Mouse (Mus musculus) liver, embryonic 13.5 days (tissue): ENCODE measurements around the gene Gdi2. TPM values are rescaled to one million over a fixed set of nuclear protein-coding genes. Genes with fewer than 3 reads are reported as not detected.

ENCODE experiments used
- ATAC-seq: fragments of 200-750 bp; cut with Nextera tagmentation; 2 replicates; pipeline ENCODE4 v1.8.0; 2017; ENCODE audit warnings: low read depth, mild to moderate bottlenecking, moderate number of reproducible peaks, moderate library complexity
- DNase-seq: peaks from one replicate; pipeline ENCODE4 v3.0.0; 2022
- H3K27ac ChIP-seq: fragments of 300-500 bp; sonication (generic); 2 replicates; pipeline ENCODE4 v1.5.1; 2015; ENCODE audit warnings: moderate library complexity, mild to moderate bottlenecking, inconsistent platforms
- H3K27me3 ChIP-seq: fragments of 300-500 bp; sonication (generic); 2 replicates; pipeline ENCODE4 v1.6.1; 2015; ENCODE audit warnings: mild to moderate bottlenecking, inconsistent platforms
- H3K36me3 ChIP-seq: fragments of 300-500 bp; sonication (generic); 2 replicates; pipeline ENCODE4 v1.6.1; 2015; ENCODE audit warnings: mild to moderate bottlenecking, inconsistent platforms
- H3K4me1 ChIP-seq: fragments of 300-500 bp; sonication (generic); replicated peaks from 2 replicates; pipeline ENCODE4 v1.6.1; 2015; ENCODE audit warnings: inconsistent platforms
- H3K4me2 ChIP-seq: fragments of 300-500 bp; sonication (generic); 2 replicates; pipeline ENCODE4 v1.6.1; 2015; ENCODE audit warnings: inconsistent platforms, mild to moderate bottlenecking, moderate library complexity
- H3K4me3 ChIP-seq: fragments of 300-500 bp; sonication (generic); replicated peaks from 2 replicates; pipeline ENCODE4 v1.5.1; 2015; ENCODE audit warnings: mild to moderate bottlenecking, inconsistent platforms
- H3K9ac ChIP-seq: fragments of 300-500 bp; sonication (generic); 2 replicates; pipeline ENCODE4 v1.6.1; 2015; ENCODE audit warnings: mild to moderate bottlenecking, inconsistent platforms
- H3K9me3 ChIP-seq: fragments of 300-500 bp; sonication (generic); replicated peaks from 2 replicates; pipeline ENCODE4 v1.6.1; 2016; ENCODE audit warnings: inconsistent platforms
- WGBS: fragments of 180-500 bp; shearing (Covaris S2); methylation state at CpG from one replicate; pipeline ENCODE4 v1.1.7; 2015; ENCODE audit not compliant: insufficient replicate concordance; 5-methylcytosine and 5-hydroxymethylcytosine counted together
- polyA plus RNA-seq: library from polyadenylated mRNA; unstranded; fragments of >200 nt; fragmentation: Nextera tagmentation; extraction: Ambion mirVana; gene quantifications from 2 replicates; pipeline ENCODE4 v1.2.1, GENCODE M21; 2015

Gdi2 gene
- polyA plus RNA-seq, 1 experiment from 2014 or later: 188 TPM

- H3K4me3 ChIP-seq: no peak overlapping the region
- H3K9me3 ChIP-seq: no peaks in the 10 kb centered on the region
- DNase-seq (no peak), ATAC-seq (no peak)
- no peaks in the 10 kb centered on the region for H3K4me1 ChIP-seq
- no peak overlapping the region for H3K9ac ChIP-seq
- H3K27me3 ChIP-seq: no peaks in the 10 kb centered on the region
- H3K36me3 ChIP-seq: peaks cover 53% of the 10 kb centered on the region
- no peak overlapping the region for H3K4me2 ChIP-seq
- H3K27ac ChIP-seq: no peak overlapping the region
- 50% methylated on average over 1 of the region's 1 CpGs for WGBS
Observed at GRCm38 (mm10) chr13:3563130-3563529, 25.3 kb downstream of the Gdi2 start.

DNA sequence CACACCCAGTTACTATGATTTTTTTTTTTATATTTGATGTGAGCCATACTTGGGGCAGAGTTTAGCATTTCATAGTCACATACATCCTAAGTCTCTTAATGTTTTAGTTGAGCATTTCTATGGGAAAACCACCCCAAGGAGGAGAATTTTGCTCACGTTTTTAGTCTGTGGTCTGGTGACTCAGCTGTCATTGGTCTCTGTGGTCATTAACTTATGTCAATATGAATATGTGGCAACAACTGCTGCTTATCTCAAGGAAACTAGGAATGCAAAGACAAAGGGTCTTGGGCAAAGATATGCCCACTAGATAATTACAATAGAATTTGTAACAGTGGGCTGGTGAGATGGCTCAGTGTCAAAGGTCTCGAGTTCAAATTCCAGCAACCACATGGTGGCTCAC, 26.1 kb downstream of the Gdi2 start:
- Histone ChIP-seq H3K27me3 (no peaks in the 10 kb centered on the region), H3K9ac (no peak overlapping the region), H3K36me3 (peaks cover 59% of the 10 kb centered on the region), H3K4me3 (no peak overlapping the region), H3K9me3 (no peaks in the 10 kb centered on the region), H3K4me1 (no peaks in the 10 kb centered on the region), H3K27ac (no peak overlapping the region), H3K4me2 (no peak overlapping the region)
- 48% methylated on average over 2 of the region's 2 CpGs for WGBS
- DNase-seq (no peak), ATAC-seq (no peak)

GRCm38 (mm10) chr13:3590789-3591188, 52.9 kb downstream of the Gdi2 start:
- no peak overlapping the region for H3K9ac ChIP-seq
- WGBS: 79% methylated on average over 3 of the region's 3 CpGs
- ATAC-seq: no peak
- no peak overlapping the region for H3K27ac ChIP-seq
- no peaks in the 10 kb centered on the region for H3K27me3 ChIP-seq
- H3K9me3 ChIP-seq: no peaks in the 10 kb centered on the region
- DNase-seq: no peak
- no peak overlapping the region for H3K4me3 ChIP-seq
- H3K4me1 ChIP-seq: no peaks in the 10 kb centered on the region
- peaks cover 51% of the 10 kb centered on the region for H3K36me3 ChIP-seq
- no peak overlapping the region for H3K4me2 ChIP-seq

DNA sequence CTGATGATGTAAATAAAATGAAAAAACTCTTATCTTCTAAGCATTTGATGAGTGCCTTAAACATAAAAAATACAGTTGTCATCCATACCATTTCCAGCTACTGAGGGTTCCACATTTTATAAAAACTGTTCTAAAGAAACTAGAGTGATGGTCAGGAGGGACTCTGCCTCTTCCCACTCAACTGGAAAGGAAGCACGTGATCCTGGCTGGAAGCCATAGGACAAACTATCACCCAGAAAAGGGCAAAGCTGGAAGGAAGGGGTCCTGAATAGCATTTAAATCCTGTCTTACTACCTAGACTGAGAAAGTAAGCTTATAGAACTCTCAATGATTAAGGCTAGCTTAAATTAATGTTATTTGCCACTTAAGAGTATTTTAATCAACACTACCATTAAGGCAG, 56.4 kb downstream of the Gdi2 start:
- DNase-seq (no peak), ATAC-seq (no peak)
- 68% methylated on average over 1 of the region's 1 CpGs for WGBS
- no peak overlapping the region for H3K4me2 ChIP-seq
- no peaks in the 10 kb centered on the region for H3K4me1 ChIP-seq
- H3K4me3 ChIP-seq: no peak overlapping the region
- no peaks in the 10 kb centered on the region for H3K9me3 ChIP-seq
- H3K27me3 ChIP-seq: no peaks in the 10 kb centered on the region
- H3K9ac ChIP-seq: no peak overlapping the region
- H3K36me3 ChIP-seq: peaks cover 53% of the 10 kb centered on the region
- H3K27ac ChIP-seq: no peak overlapping the region

GRCm38 (mm10) chr13:3596232-3596631, 58.4 kb downstream of the Gdi2 start:
- WGBS: 62% methylated on average over 6 of the region's 6 CpGs
- H3K36me3 ChIP-seq: peaks cover 42% of the 10 kb centered on the region

GRCm38 (mm10) chr13:3609780-3610117, 71.9 kb downstream of the Gdi2 start:
- Histone ChIP-seq H3K9me3 (no peaks in the 10 kb centered on the region), H3K4me1 (peaks cover 4% of the 10 kb centered on the region), H3K27me3 (no peaks in the 10 kb centered on the region), H3K4me2 (peak overlapping the region; percentile 95), H3K9ac (peak overlapping the region; percentile 89), H3K36me3 (no peaks in the 10 kb centered on the region), H3K4me3 (peak overlapping the region; percentile 98), H3K27ac (peak overlapping the region; percentile 85; the same call in 1 of the 2 replicates)
- WGBS: 10% methylated on average over 8 of the region's 8 CpGs
- DNase-seq (no peak), ATAC-seq (no peak)

More at GRCm38 (mm10) chr13:3596232-3596631, 58.4 kb downstream of the Gdi2 start:
- no peaks in the 10 kb centered on the region for H3K27me3 ChIP-seq
- no peak overlapping the region for H3K4me2 ChIP-seq
- no peak overlapping the region for H3K27ac ChIP-seq
- ATAC-seq: no peak
- H3K4me1 ChIP-seq: no peaks in the 10 kb centered on the region
- no peak overlapping the region for H3K9ac ChIP-seq
- H3K4me3 ChIP-seq: no peak overlapping the region
- DNase-seq: no peak
- no peaks in the 10 kb centered on the region for H3K9me3 ChIP-seq

DNA sequence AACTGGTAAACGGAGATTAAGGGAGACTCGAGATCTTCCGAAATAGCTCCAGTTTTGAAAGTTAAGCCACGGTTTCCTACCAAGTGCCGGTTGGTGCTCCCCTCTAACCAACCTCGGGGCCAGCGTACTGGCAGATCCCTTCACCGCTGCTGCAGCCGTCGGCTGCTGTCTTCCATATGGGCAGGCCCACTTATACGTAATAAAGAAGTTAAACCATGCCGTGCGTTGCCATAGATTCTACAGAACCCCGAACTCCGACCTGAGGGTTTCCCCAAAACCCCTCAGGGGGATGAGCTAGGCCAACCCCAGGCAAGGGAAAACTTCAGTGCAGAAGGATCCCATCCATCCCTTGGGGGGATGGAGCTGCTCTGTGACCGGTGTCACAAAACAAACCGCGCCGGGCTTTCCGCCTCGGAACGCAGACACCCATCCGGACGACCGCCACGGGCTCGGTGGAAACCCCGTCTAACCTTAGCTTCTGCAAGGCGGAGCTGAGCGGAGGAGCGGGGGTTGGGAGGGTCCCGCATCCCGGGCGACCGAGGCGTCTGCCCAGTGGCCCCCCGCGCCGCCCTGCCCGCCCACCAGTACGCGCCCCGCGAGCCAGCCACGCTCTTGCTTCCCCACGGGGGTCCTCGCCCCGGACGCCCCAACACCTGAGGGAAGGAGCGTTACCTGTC, 72.4 kb downstream of the Gdi2 start:
- peak overlapping the region; percentile 85 for H3K27ac ChIP-seq
- H3K9ac ChIP-seq: peak overlapping the region; percentile 89
- H3K4me1 ChIP-seq: peaks cover 4% of the 10 kb centered on the region
- H3K27me3 ChIP-seq: no peaks in the 10 kb centered on the region
- WGBS: under 1% methylated on average over 44 of the region's 50 CpGs
- no peaks in the 10 kb centered on the region for H3K36me3 ChIP-seq
- ATAC-seq: peak; percentile 12
- peak overlapping the region; percentile 98 for H3K4me3 ChIP-seq
- no peaks in the 10 kb centered on the region for H3K9me3 ChIP-seq
- peak; percentile 27 for DNase-seq
- peak overlapping the region; percentile 95 for H3K4me2 ChIP-seq

DNA sequence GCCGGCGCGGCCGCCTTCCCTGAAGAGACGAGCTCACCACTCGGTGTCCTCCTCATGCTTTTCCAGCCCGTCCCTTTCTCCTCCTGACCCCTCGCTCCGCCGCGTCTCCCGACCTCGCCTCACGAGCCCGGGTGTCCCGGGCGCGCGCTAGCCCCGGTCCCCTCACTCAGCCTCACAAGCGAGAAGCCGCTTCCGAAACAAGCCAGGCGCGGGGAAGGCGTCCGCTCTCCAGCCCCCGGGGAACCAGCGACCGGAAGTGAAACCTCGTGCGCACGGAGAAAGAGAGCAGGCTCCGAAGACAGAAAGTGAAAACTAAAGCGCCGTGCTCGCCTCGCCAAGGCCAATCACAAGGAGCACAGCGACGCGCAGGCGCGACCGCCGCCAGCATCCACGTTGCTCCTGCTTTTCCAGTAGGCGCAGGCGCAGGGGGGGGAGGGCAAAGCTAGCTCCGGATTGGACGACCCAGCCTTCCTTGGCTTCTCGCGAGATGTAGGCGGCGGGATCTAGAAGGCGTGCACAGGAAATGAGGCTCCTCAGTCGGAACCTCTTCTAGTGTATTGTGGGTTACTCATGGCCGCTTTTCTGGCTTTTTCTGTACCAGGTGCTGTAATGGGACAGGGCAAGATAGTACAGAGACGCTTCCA, 73.1 kb downstream of the Gdi2 start, which contains the start of gene Fam208b:
Fam208b (minus strand) TSS at position 314 of the 644 bp plus-strand sequence.
- ATAC-seq (peak; percentile 98), DNase-seq (peak; percentile 89)
- H3K36me3 ChIP-seq: no peaks in the 10 kb centered on the region
- H3K4me1 ChIP-seq: peaks cover 4% of the 10 kb centered on the region
- H3K4me3 ChIP-seq: peak within 1 kb of the TSS; percentile 98
- H3K9ac ChIP-seq: peak within 1 kb of the TSS; percentile 89
- H3K27me3 ChIP-seq: no peaks in the 10 kb centered on the region
- H3K9me3 ChIP-seq: no peaks in the 10 kb centered on the region
- H3K4me2 ChIP-seq: peak within 1 kb of the TSS; percentile 95
- peak within 1 kb of the TSS; percentile 85 for H3K27ac ChIP-seq
- under 1% methylated on average over 58 of the region's 58 CpGs for WGBS

Other genes with a start within 250 kb of the Gdi2 start
- gene Fam208b, start 73.0 kb downstream of the Gdi2 start, polyA plus RNA-seq: 3.3 and 4.3 TPM in 2 replicates
- gene Asb13, start 96.0 kb downstream of the Gdi2 start, polyA plus RNA-seq: 2.1 and 2.8 TPM in 2 replicates